Mouse (Mus musculus) cerebellum, postnatal 4 days (tissue): ENCODE measurements around the gene Cabin1.

Experiments
- DNase-seq, 2 experiments: peaks; one replicate each; pipeline ENCODE4 v3.0.0; 2022; ENCODE audit warnings: low spot score in 2 of 2, mixed read lengths in 1 of 2

The Cabin1 gene

GRCm38 (mm10) chr10:75667115-75667910 is 96.8 kb downstream of the Cabin1 start:
- DNase-seq, result peak in 1 of 2 experiments; percentile 56

GRCm38 (mm10) chr10:75666451-75667030 is 97.6 kb downstream of the Cabin1 start:
- DNase-seq, result no peak

GRCm38 (mm10) chr10:75664673-75665270 is 99.4 kb downstream of the Cabin1 start:
- no peak for DNase-seq

GRCm38 (mm10) chr10:75662575-75662974 is 101.6 kb downstream of the Cabin1 start:
- no peak for DNase-seq

GRCm38 (mm10) chr10:75661876-75662275 is 102.3 kb downstream of the Cabin1 start:
- DNase-seq, result no peak

- peak in 1 of 2 experiments; percentile 70 for DNase-seq
Measured at GRCm38 (mm10) chr10:75661381-75661780, 102.8 kb downstream of the Cabin1 start.

GRCm38 (mm10) chr10:75657772-75658171 is 106.4 kb downstream of the Cabin1 start:
- no peak for DNase-seq

GRCm38 (mm10) chr10:75657165-75657564 is 107.0 kb downstream of the Cabin1 start:
- no peak for DNase-seq

GRCm38 (mm10) chr10:75654053-75654452 is 110.1 kb downstream of the Cabin1 start:
- no peak for DNase-seq

GRCm38 (mm10) chr10:75651381-75652068 is 112.6 kb downstream of the Cabin1 start:
- DNase-seq, result no peak

GRCm38 (mm10) chr10:75650306-75650902 is 113.7 kb downstream of the Cabin1 start:
- DNase-seq, result no peak

- DNase-seq, result no peak
Measured at GRCm38 (mm10) chr10:75649406-75649995, 114.6 kb downstream of the Cabin1 start.

- DNase-seq, result no peak
Measured at GRCm38 (mm10) chr10:75649001-75649400, 115.1 kb downstream of the Cabin1 start.

- no peak for DNase-seq
Measured at GRCm38 (mm10) chr10:75648091-75648490, 116.0 kb downstream of the Cabin1 start.

- peak in 1 of 2 experiments; percentile 57 for DNase-seq
Measured at GRCm38 (mm10) chr10:75647362-75647761, 116.8 kb downstream of the Cabin1 start.

GRCm38 (mm10) chr10:75646406-75646805 is 117.7 kb downstream of the Cabin1 start:
- no peak for DNase-seq

GRCm38 (mm10) chr10:75645616-75646015 is 118.5 kb downstream of the Cabin1 start:
- DNase-seq, result no peak

- DNase-seq, result peak in 1 of 2 experiments; percentile 50
Measured at GRCm38 (mm10) chr10:75643741-75644343, 120.3 kb downstream of the Cabin1 start, which contains the start of gene Susd2. Gene Susd2, minus strand, starts transcription at chr10:75644008.

GRCm38 (mm10) chr10:75642891-75643290 is 121.2 kb downstream of the Cabin1 start:
- no peak for DNase-seq

GRCm38 (mm10) chr10:75642436-75642835 is 121.7 kb downstream of the Cabin1 start:
- peak in 1 of 2 experiments; percentile 18 for DNase-seq

GRCm38 (mm10) chr10:75641721-75642222 is 122.4 kb downstream of the Cabin1 start:
- no peak for DNase-seq
